Mouse (Mus musculus) heart, adult 11 months (tissue): ENCODE measurements around the gene Hmgn2.
"Not testable (repeated sequence)": the region's sequence is repeated elsewhere in the genome, so short reads cannot be mapped to it uniquely, and the experiment has no call there.

ENCODE experiments used
- DNase-seq: peaks from one replicate; pipeline ENCODE4 v3.0.0; 2022

The Hmgn2 gene

GRCm38 (mm10) chr4:133968150-133968921 lies at the start of gene Hmgn2:
Gene Hmgn2, minus strand, starts transcription at chr4:133968650.
- no peak for DNase-seq

- DNase-seq = no peak
These were observed 48.9 kb upstream of the Hmgn2 start for GRCm38 (mm10) chr4:134017201-134017865.

GRCm38 (mm10) chr4:134016767-134017166 lies 48.3 kb upstream of the Hmgn2 start:
- no peak for DNase-seq

GRCm38 (mm10) chr4:134016208-134016607 lies 47.8 kb upstream of the Hmgn2 start:
- no peak for DNase-seq

GRCm38 (mm10) chr4:134012858-134013528 lies 44.5 kb upstream of the Hmgn2 start:
- no peak for DNase-seq

- no peak for DNase-seq
These were observed 43.3 kb upstream of the Hmgn2 start for GRCm38 (mm10) chr4:134011450-134012414.

- no peak for DNase-seq
These were observed 41.3 kb upstream of the Hmgn2 start for GRCm38 (mm10) chr4:134009709-134010108.

- no peak for DNase-seq
These were observed 38.4 kb upstream of the Hmgn2 start for GRCm38 (mm10) chr4:134006845-134007244.

- peak; percentile 93 for DNase-seq
These were observed 37.3 kb upstream of the Hmgn2 start for GRCm38 (mm10) chr4:134005581-134006358.

GRCm38 (mm10) chr4:134002903-134003302 lies 34.5 kb upstream of the Hmgn2 start:
- DNase-seq = no peak

GRCm38 (mm10) chr4:134002246-134002645 lies 33.8 kb upstream of the Hmgn2 start:
- DNase-seq = no peak

- DNase-seq = no peak
These were observed 33.3 kb upstream of the Hmgn2 start for GRCm38 (mm10) chr4:134001710-134002109.

GRCm38 (mm10) chr4:134000466-134001438 lies 32.3 kb upstream of the Hmgn2 start, which contains the start of gene Dhdds:
Gene Dhdds, minus strand, starts transcription at chr4:134000918.
- DNase-seq = peak; percentile 99

- DNase-seq = no peak
These were observed 26.2 kb upstream of the Hmgn2 start for GRCm38 (mm10) chr4:133994697-133995096.

- DNase-seq = no peak
These were observed 22.7 kb upstream of the Hmgn2 start for GRCm38 (mm10) chr4:133991087-133991660.

- DNase-seq = no peak
These were observed 21.6 kb upstream of the Hmgn2 start for GRCm38 (mm10) chr4:133990035-133990434.

GRCm38 (mm10) chr4:133988289-133988688 lies 19.8 kb upstream of the Hmgn2 start:
- DNase-seq = not testable (repeated sequence)

- DNase-seq = no peak
These were observed 14.5 kb upstream of the Hmgn2 start for GRCm38 (mm10) chr4:133982936-133983335.

- DNase-seq = peak; percentile 92
These were observed 12.0 kb upstream of the Hmgn2 start for GRCm38 (mm10) chr4:133980496-133980895.
